Mouse (Mus musculus) embryonic facial prominence, embryonic 14.5 days (tissue): Measurements from ENCODE around the gene Agpat1. TPM values are rescaled to one million over a fixed set of nuclear protein-coding genes. Genes with fewer than 3 reads are reported as not detected.
A peak's percentile ranks its signal among the peaks of the same experiment; 100 is the strongest.

Source experiments
- ATAC-seq: fragments of 200-750 bp; cut with Nextera tagmentation; 2 replicates; pipeline ENCODE4 v1.8.0; 2017; ENCODE audit warnings: low read depth, moderate number of reproducible peaks, moderate TSS enrichment
- DNase-seq: peaks from one replicate; pipeline ENCODE4 v3.0.0-alpha.2; 2015; ENCODE audit warnings: low spot score
- H3K27ac ChIP-seq: fragments of 300-500 bp; sonication (generic); replicated peaks from 2 replicates; pipeline ENCODE4 v1.5.1; 2014; ENCODE audit warnings: low read depth, mild to moderate bottlenecking, low read length, moderate library complexity
- H3K27me3 ChIP-seq: fragments of 300-500 bp; sonication (generic); replicated peaks from 2 replicates; pipeline ENCODE4 v1.6.1; 2014; ENCODE audit warnings: low read length; ENCODE audit not compliant: control insufficient read depth, insufficient read depth
- H3K36me3 ChIP-seq: fragments of 300-500 bp; sonication (generic); 2 replicates; pipeline ENCODE4 v1.6.1; 2014; ENCODE audit warnings: low read length, mixed read lengths; ENCODE audit not compliant: control insufficient read depth, insufficient read depth
- H3K4me1 ChIP-seq: fragments of 300-500 bp; sonication (generic); 2 replicates; pipeline ENCODE4 v1.6.1; 2014; ENCODE audit warnings: antibody characterized with exemption, low read length; ENCODE audit not compliant: control insufficient read depth, insufficient read depth
- H3K4me2 ChIP-seq: fragments of 300-500 bp; sonication (generic); 2 replicates; pipeline ENCODE4 v1.6.1; 2014; ENCODE audit warnings: low read depth, mild to moderate bottlenecking, low read length, moderate library complexity, mixed read lengths
- H3K4me3 ChIP-seq: fragments of 300-500 bp; sonication (generic); 2 replicates; pipeline ENCODE4 v1.5.1; 2014; ENCODE audit warnings: low read depth, mild to moderate bottlenecking, low read length
- H3K9ac ChIP-seq: fragments of 300-500 bp; sonication (generic); 2 replicates; pipeline ENCODE4 v1.6.1; 2014; ENCODE audit warnings: low read depth, mild to moderate bottlenecking, low read length, moderate library complexity, mixed read lengths
- H3K9me3 ChIP-seq: fragments of 300-500 bp; sonication (generic); 2 replicates; pipeline ENCODE4 v1.6.1; 2016; ENCODE audit warnings: low read length; ENCODE audit not compliant: control insufficient read depth
- WGBS: fragments of 180-500 bp; shearing (Covaris S2); extraction: QIAGEN DNeasy Blood & Tissue Kit; methylation state at CpG from one replicate; pipeline ENCODE4 v1.1.7; 2014; 5-methylcytosine and 5-hydroxymethylcytosine counted together
- polyA plus RNA-seq: library from polyadenylated mRNA; unstranded; fragments of >200 nt; fragmentation: Nextera tagmentation; extraction: Ambion mirVana; gene quantifications from 2 replicates; pipeline ENCODE4 v1.2.1, GENCODE M21; 2014

The Agpat1 gene
- polyA plus RNA-seq, 1 experiment from 2014 or later = 54.8 TPM

- Histone ChIP-seq H3K27ac (no peak overlapping the region), H3K27me3 (no peaks in the 10 kb centered on the region), H3K4me3 (no peak overlapping the region), H3K4me1 (no peaks in the 10 kb centered on the region), H3K4me2 (no peak overlapping the region), H3K9me3 (no peaks in the 10 kb centered on the region), H3K36me3 (no peaks in the 10 kb centered on the region), H3K9ac (no peak overlapping the region)
- DNase-seq (no peak), ATAC-seq (no peak)
- WGBS = 78% methylated on average over 3 of the region's 3 CpGs
Measured at GRCm38 (mm10) chr17:34578070-34578469, 26.0 kb upstream of the Agpat1 start.

- DNase-seq = no peak
- H3K27ac ChIP-seq = no peak overlapping the region
- peaks cover 9% of the 10 kb centered on the region for H3K4me1 ChIP-seq
- H3K36me3 ChIP-seq = no peaks in the 10 kb centered on the region
- no peak for ATAC-seq
- H3K4me3 ChIP-seq = no peak overlapping the region
- H3K9ac ChIP-seq = no peak overlapping the region
- H3K9me3 ChIP-seq = no peaks in the 10 kb centered on the region
- H3K4me2 ChIP-seq = no peak overlapping the region
- WGBS = 80% methylated on average over 11 of the region's 12 CpGs
- H3K27me3 ChIP-seq = no peaks in the 10 kb centered on the region
Measured at GRCm38 (mm10) chr17:34582528-34582927, 21.5 kb upstream of the Agpat1 start.

DNA sequence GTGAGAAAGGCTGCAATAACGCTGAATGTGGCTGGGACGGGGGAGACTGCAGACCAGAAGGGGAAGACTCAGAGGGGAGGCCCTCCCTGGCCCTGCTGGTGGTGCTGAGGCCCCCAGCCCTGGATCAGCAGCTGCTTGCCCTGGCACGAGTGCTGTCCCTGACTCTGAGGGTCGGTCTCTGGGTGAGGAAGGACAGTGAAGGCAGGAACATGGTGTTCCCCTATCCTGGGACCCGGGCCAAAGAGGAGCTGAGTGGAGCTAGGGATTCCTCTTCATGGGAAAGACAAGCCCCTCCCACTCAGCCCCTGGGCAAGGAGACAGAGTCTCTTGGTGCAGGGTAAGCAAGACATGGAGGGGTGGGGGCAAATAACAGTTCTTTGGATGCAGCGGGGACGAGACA lies 20.7 kb upstream of the Agpat1 start:
- WGBS = 66% methylated on average over 7 of the region's 7 CpGs
- Histone ChIP-seq H3K4me2 (no peak overlapping the region), H3K36me3 (no peaks in the 10 kb centered on the region), H3K27me3 (no peaks in the 10 kb centered on the region), H3K9ac (no peak overlapping the region), H3K9me3 (no peaks in the 10 kb centered on the region), H3K4me1 (peaks cover 14% of the 10 kb centered on the region), H3K4me3 (no peak overlapping the region), H3K27ac (no peak overlapping the region)
- ATAC-seq = no peak
- DNase-seq = no peak

GRCm38 (mm10) chr17:34583819-34584218 lies 20.2 kb upstream of the Agpat1 start:
- WGBS = 83% methylated on average over 8 of the region's 8 CpGs
- Histone ChIP-seq H3K4me1 (peaks cover 18% of the 10 kb centered on the region), H3K4me3 (no peak overlapping the region), H3K9me3 (no peaks in the 10 kb centered on the region), H3K4me2 (no peak overlapping the region), H3K27ac (no peak overlapping the region), H3K27me3 (no peaks in the 10 kb centered on the region), H3K36me3 (no peaks in the 10 kb centered on the region), H3K9ac (no peak overlapping the region)
- no peak for ATAC-seq
- no peak for DNase-seq

DNA sequence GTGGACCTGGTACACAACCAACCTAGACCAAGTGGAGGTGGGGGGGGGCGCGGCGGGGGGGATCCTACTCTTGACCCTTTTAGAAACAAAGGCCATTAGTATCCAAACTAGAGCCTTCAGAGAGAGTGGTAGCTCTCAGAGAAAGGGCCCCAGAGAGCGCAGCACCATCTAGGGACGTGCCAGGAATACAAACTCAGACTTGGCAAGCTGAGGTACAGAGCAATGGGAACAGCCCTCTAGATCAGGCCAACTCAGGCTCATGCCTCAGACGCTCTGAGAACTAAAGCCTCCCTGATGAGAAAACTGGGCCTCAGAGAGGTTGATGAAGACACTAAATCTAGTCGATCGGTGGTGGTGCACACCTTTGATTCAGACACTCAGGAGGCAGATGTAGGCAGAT lies 18.9 kb upstream of the Agpat1 start:
- H3K27ac ChIP-seq = no peak overlapping the region
- no peaks in the 10 kb centered on the region for H3K36me3 ChIP-seq
- H3K4me2 ChIP-seq = no peak overlapping the region
- H3K9ac ChIP-seq = no peak overlapping the region
- no peaks in the 10 kb centered on the region for H3K27me3 ChIP-seq
- no peak for DNase-seq
- H3K4me3 ChIP-seq = no peak overlapping the region
- peaks cover 28% of the 10 kb centered on the region for H3K4me1 ChIP-seq
- ATAC-seq = no peak
- H3K9me3 ChIP-seq = no peaks in the 10 kb centered on the region
- WGBS = 91% methylated on average over 5 of the region's 8 CpGs

DNA sequence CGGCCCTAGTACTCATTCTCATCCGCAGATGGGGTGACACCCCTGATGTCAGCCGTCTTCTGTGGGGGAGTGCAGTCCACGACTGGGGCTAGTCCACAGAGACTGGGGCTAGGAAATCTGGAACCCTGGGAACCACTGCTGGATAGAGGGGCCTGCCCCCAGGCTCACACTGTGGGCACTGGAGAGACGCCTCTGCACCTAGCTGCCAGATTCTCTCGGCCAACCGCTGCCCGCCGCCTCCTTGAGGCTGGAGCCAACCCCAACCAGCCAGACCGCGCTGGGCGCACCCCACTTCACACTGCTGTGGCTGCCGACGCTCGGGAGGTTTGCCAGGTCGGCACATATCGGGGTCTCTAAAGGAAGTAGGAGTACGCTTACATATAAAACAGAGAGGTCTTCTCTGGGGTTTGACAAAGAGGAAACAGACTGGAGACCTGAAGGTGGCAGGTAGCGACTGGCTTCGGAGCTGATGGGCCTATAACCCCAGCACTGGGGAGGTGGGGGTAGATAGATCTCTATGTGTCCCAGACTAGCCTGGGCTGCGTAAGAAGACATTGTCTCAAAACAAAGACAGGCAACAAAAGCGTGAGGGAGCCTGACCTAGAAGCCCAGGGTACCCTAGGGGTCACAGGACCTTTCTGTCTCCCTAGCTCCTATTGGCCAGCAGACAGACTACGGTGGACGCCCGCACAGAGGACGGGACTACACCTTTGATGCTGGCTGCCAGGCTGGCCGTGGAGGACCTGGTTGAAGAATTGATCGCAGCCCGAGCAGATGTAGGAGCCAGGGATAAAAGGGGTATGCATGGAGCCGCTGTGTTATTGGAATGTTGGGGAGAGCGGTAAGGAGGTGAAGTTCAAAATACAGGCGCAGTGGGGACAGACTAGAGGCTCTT lies 17.9 kb upstream of the Agpat1 start:
- no peak for DNase-seq
- no peak for ATAC-seq

DNA sequence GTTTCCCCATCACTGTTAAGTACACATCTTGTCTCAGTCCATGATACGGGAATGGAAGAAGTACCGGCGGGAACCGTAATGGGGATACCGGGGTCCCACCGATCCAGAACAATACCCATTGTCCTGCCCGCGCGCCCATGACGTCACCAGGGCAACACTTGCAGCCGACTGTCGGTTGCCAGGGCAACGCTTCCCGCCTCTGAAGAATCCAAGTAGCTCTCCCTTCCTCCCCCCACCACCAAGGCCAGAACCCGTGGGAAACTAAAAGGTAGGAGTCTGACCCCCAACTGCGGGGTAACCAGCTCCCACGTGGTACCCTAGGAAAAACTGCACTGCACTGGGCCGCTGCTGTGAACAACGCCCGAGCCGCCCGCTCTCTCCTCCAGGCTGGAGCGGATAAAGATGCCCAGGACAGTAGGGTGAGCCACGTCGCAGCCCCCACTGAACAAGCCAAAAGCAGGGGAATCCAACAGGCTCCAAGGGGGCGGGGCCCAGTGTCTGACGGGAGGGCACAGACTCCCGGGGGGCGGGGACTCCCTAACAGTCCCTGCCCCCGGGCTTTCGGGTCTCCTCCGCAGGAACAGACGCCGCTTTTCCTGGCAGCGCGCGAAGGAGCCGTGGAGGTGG lies 17.2 kb upstream of the Agpat1 start:
- Histone ChIP-seq H3K4me1 (peaks cover 42% of the 10 kb centered on the region), H3K9me3 (no peaks in the 10 kb centered on the region), H3K4me2 (peak overlapping the region; percentile 99), H3K36me3 (no peaks in the 10 kb centered on the region), H3K9ac (peak overlapping the region; percentile 96), H3K4me3 (peak overlapping the region; percentile 80), H3K27me3 (no peaks in the 10 kb centered on the region), H3K27ac (peak overlapping the region; percentile 97)
- ATAC-seq (peak; percentile 82), DNase-seq (peak; percentile 97)
- under 1% methylated on average over 24 of the region's 38 CpGs for WGBS

More for the DNA sequence above, 17.9 kb upstream of the Agpat1 start:
- Histone ChIP-seq H3K4me1 (peaks cover 37% of the 10 kb centered on the region), H3K27me3 (no peaks in the 10 kb centered on the region), H3K4me3 (peak overlapping the region; percentile 80), H3K9ac (peak overlapping the region; percentile 96), H3K4me2 (peak overlapping the region; percentile 99), H3K9me3 (no peaks in the 10 kb centered on the region), H3K27ac (peak overlapping the region; percentile 97), H3K36me3 (no peaks in the 10 kb centered on the region)
- WGBS = 27% methylated on average over 32 of the region's 32 CpGs

DNA sequence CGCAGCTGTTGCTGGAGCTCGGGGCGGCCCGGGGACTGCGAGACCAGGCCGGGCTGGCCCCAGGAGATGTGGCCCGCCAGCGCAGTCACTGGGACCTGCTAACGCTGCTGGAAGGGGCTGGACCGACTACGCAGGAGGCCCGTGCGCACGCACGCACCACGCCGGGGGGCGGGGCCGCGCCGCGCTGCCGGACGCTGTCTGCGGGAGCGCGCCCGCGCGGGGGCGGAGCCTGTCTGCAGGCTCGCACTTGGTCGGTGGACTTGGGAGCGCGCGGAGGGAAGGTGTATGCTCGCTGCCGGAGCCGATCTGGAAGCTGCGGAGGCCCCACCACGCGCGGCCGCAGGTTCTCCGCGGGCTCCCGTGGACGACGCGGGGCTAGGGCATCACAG lies 16.6 kb upstream of the Agpat1 start:
- Histone ChIP-seq H3K9ac (peak overlapping the region; percentile 96), H3K36me3 (no peaks in the 10 kb centered on the region), H3K27me3 (no peaks in the 10 kb centered on the region), H3K4me2 (peak overlapping the region; percentile 99), H3K9me3 (no peaks in the 10 kb centered on the region), H3K4me3 (peak overlapping the region; percentile 80), H3K27ac (peak overlapping the region; percentile 97), H3K4me1 (peaks cover 42% of the 10 kb centered on the region)
- peak; percentile 97 for DNase-seq
- peak; percentile 90 for ATAC-seq
- WGBS = 0% methylated on average over 1 of the region's 50 CpGs
